Mouse (Mus musculus) forebrain, embryonic 11.5 days (tissue): ENCODE data around the gene Hlcs. TPM values are rescaled to one million over a fixed set of nuclear protein-coding genes. Genes with fewer than 3 reads are reported as not detected.

Source experiments
- ATAC-seq: fragments of 200-750 bp; cut with Nextera tagmentation; replicated peaks from 2 replicates; pipeline ENCODE4 v1.8.0; 2017; ENCODE audit warnings: moderate TSS enrichment; ENCODE audit not compliant: low FRiP score
- DNase-seq: peaks from one replicate; pipeline ENCODE4 v3.0.0-alpha.2; 2017; ENCODE audit warnings: low spot score
- H3K27ac ChIP-seq: fragments of 300-500 bp; sonication (generic); 2 replicates; pipeline ENCODE4 v1.5.1; 2014; ENCODE audit warnings: low read depth, low read length
- H3K27me3 ChIP-seq: fragments of 300-500 bp; sonication (generic); 2 replicates; pipeline ENCODE4 v1.6.1; 2014; ENCODE audit warnings: mild to moderate bottlenecking, low read length, mixed read lengths; ENCODE audit not compliant: control insufficient read depth, insufficient read depth
- H3K36me3 ChIP-seq: fragments of 300-500 bp; sonication (generic); 2 replicates; pipeline ENCODE4 v1.6.1; 2014; ENCODE audit warnings: mild to moderate bottlenecking, low read length, moderate library complexity, mixed read lengths; ENCODE audit not compliant: control insufficient read depth, insufficient read depth
- H3K4me1 ChIP-seq: fragments of 300-500 bp; sonication (generic); replicated peaks from 2 replicates; pipeline ENCODE4 v1.6.1; 2014; ENCODE audit warnings: low read length, mixed read lengths; ENCODE audit not compliant: control insufficient read depth, insufficient read depth
- H3K4me2 ChIP-seq: fragments of 300-500 bp; sonication (generic); 2 replicates; pipeline ENCODE4 v1.6.1; 2014; ENCODE audit warnings: low read depth, mild to moderate bottlenecking, low read length, moderate library complexity, mixed read lengths; ENCODE audit not compliant: severe bottlenecking
- H3K4me3 ChIP-seq: fragments of 300-500 bp; sonication (generic); 2 replicates; pipeline ENCODE4 v1.5.1; 2014; ENCODE audit warnings: low read depth, low read length
- H3K9ac ChIP-seq: fragments of 300-500 bp; sonication (generic); 2 replicates; pipeline ENCODE4 v1.6.1; 2014; ENCODE audit warnings: low read length
- H3K9me3 ChIP-seq: fragments of 300-500 bp; sonication (generic); 2 replicates; pipeline ENCODE4 v1.6.1; 2016; ENCODE audit warnings: low read length, mixed read lengths; ENCODE audit not compliant: control insufficient read depth
- whole genome bisulfite sequencing: fragments of 180-500 bp; shearing (Covaris S2); extraction: QIAGEN DNeasy Blood & Tissue Kit; methylation state at CpG from one replicate; pipeline ENCODE4 v1.1.7; 2014; 5-methylcytosine and 5-hydroxymethylcytosine counted together
- polyA plus RNA-seq: library from polyadenylated mRNA; unstranded; fragments of >200 nt; fragmentation: Nextera tagmentation; extraction: Ambion mirVana; gene quantifications from 2 replicates; pipeline ENCODE4 v1.2.1, GENCODE M21; 2014

The Hlcs gene
- polyA plus RNA-seq, 1 experiment from 2014 or later: 13.8 TPM

DNA sequence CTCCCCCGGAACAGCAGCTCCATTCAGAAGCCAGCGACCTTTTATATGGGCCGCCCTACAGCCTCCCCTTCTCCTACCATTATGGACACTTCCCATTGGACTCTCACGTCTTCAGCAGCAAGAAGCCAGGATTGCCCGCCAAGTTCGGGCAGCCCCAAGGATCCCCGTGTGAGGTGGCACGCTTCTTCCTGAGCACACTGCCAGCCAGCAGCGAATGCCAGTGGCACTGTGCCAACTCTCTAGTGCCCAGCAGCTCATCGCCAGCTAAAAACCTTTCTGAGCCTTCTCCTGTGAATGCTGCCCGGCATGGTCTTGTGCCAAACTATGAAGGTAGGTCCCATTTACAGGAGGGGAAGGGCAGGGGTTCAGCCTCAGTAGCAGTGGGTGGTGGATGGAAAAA is 190.1 kb downstream of the Hlcs start:
- no peak overlapping the region for H3K9ac ChIP-seq
- ATAC-seq (no peak), DNase-seq (peak; percentile 49)
- 87% methylated on average over 11 of the region's 11 CpGs for WGBS
- H3K27ac ChIP-seq: no peak overlapping the region
- no peaks in the 10 kb centered on the region for H3K36me3 ChIP-seq
- H3K4me1 ChIP-seq: peaks cover 9% of the 10 kb centered on the region; the same call in 1 of the 2 replicates
- H3K4me2 ChIP-seq: no peak overlapping the region
- H3K27me3 ChIP-seq: peaks cover 42% of the 10 kb centered on the region
- no peaks in the 10 kb centered on the region for H3K9me3 ChIP-seq
- H3K4me3 ChIP-seq: no peak overlapping the region

DNA sequence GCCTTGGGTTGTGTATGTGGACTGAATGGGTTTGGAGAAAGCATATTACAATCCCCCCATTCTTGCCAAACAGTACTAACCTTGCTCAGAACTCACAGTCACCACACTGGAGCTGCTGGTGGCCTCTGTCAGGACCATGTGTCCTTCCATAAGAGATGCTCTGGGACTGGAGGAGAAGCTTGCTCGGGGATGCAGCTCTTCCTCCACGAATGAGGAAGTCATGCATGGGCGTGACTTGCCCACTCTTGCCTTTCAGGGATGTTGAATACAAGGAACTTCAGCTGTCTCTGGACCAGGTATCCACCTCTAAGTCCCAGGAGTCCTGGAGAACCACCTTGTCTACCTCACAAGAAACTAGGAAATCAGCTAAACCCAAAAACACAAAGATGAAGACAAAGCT is 191.0 kb downstream of the Hlcs start:
- H3K4me3 ChIP-seq: no peak overlapping the region
- no peak overlapping the region for H3K27ac ChIP-seq
- DNase-seq (no peak), ATAC-seq (no peak)
- 91% methylated on average over 3 of the region's 3 CpGs for WGBS
- H3K27me3 ChIP-seq: peaks cover 42% of the 10 kb centered on the region
- H3K9ac ChIP-seq: no peak overlapping the region
- no peak overlapping the region for H3K4me2 ChIP-seq
- peaks cover 9% of the 10 kb centered on the region; the same call in 1 of the 2 replicates for H3K4me1 ChIP-seq
- H3K9me3 ChIP-seq: no peaks in the 10 kb centered on the region
- no peaks in the 10 kb centered on the region for H3K36me3 ChIP-seq

DNA sequence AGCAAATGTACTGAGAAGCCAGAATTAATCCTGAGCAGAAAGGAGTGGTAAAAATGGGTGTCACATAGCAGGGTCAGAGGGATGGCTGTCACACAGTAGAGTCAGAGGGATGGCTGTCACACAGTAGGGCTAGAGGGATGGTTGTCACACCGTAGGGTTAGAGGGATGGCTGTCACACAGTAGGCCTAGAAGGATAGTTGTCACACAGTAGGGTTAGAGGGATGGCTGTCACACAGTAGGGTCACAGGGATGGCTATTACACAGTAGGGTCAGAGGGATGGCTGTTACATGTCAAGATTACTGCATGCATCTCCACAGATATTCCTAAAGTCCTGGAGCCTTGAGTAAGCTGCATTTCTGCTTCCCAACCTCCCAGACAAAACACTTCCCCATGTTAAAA is 195.0 kb downstream of the Hlcs start:
- no peak overlapping the region for H3K4me3 ChIP-seq
- DNase-seq (no peak), ATAC-seq (no peak)
- H3K4me1 ChIP-seq: no peaks in the 10 kb centered on the region
- no peaks in the 10 kb centered on the region for H3K9me3 ChIP-seq
- no peak overlapping the region for H3K9ac ChIP-seq
- no peaks in the 10 kb centered on the region for H3K36me3 ChIP-seq
- no peak overlapping the region for H3K4me2 ChIP-seq
- peaks cover 11% of the 10 kb centered on the region for H3K27me3 ChIP-seq
- no peak overlapping the region for H3K27ac ChIP-seq
- 100% methylated on average over 1 of the region's 1 CpGs for WGBS

DNA sequence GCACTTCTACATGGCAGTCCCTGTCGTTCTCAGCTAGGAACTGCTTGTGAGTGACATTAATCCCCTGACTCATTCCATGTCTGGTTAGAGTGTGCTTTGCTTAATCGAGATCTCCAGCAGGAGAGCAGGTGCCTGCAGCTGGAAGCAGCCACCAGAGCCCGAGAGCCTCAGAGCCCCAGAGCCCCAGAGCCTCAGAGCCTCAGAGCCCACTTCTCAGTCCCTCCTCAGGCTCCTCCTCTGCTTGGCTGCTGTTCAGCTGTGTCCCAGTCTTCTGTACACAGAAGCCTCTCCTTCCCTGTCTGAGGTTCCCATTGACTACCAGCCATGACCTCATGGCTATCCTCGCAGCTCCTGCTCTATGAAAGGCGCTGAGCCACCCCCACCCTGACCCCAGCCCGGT is 196.0 kb downstream of the Hlcs start:
- WGBS: 65% methylated on average over 6 of the region's 6 CpGs
- H3K4me2 ChIP-seq: no peak overlapping the region
- ATAC-seq: no peak
- no peaks in the 10 kb centered on the region for H3K4me1 ChIP-seq
- peaks cover 3% of the 10 kb centered on the region for H3K27me3 ChIP-seq
- no peak overlapping the region for H3K4me3 ChIP-seq
- no peak overlapping the region for H3K9ac ChIP-seq
- H3K27ac ChIP-seq: no peak overlapping the region
- H3K9me3 ChIP-seq: no peaks in the 10 kb centered on the region
- H3K36me3 ChIP-seq: no peaks in the 10 kb centered on the region
- DNase-seq: no peak

DNA sequence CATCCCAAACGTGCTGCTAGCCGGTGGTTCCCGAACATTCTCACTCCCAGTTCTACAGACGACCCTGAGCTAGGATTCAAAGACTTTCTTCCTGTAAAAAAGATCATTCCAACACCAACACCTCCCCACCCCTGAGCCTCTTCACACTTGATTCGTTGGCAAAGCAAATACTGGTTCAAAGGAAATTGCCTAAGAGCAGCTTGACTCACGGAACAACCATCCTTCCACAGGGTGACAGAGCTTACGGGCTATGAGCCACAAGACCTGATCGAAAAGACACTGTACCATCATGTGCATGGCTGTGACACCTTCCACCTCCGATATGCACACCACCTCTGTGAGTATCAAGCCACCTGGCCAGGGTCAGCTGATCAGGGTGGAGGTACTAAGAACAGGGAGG is 198.7 kb downstream of the Hlcs start:
- H3K36me3 ChIP-seq: no peaks in the 10 kb centered on the region
- H3K9ac ChIP-seq: no peak overlapping the region
- no peak overlapping the region for H3K4me3 ChIP-seq
- H3K4me2 ChIP-seq: no peak overlapping the region
- no peak for ATAC-seq
- 82% methylated on average over 9 of the region's 9 CpGs for WGBS
- DNase-seq: no peak
- no peaks in the 10 kb centered on the region; the same call in 1 of the 2 replicates for H3K27me3 ChIP-seq
- H3K27ac ChIP-seq: no peak overlapping the region
- H3K9me3 ChIP-seq: no peaks in the 10 kb centered on the region
- H3K4me1 ChIP-seq: no peaks in the 10 kb centered on the region

DNA sequence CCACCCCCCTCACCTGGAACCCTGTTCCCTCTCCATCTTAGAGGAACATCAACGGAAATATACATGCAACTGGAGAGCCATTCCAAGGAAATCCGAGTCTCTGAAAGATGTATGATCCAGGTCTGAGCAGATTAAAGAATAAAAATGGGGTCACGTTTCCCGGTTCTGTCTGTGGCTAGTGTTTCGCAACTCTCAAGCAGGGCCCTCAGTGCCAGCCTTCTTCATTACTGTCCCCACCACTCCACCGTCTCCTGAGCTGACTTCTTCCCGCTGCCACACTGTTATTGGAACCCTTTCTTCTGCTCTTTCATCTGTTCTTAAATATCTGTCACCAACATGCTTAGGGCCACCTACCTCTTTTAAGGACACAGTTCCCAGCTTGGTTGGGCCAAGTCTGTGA is 200.2 kb downstream of the Hlcs start:
- no peaks in the 10 kb centered on the region; the same call in 1 of the 2 replicates for H3K27me3 ChIP-seq
- 85% methylated on average over 7 of the region's 7 CpGs for WGBS
- ATAC-seq: no peak

DNA sequence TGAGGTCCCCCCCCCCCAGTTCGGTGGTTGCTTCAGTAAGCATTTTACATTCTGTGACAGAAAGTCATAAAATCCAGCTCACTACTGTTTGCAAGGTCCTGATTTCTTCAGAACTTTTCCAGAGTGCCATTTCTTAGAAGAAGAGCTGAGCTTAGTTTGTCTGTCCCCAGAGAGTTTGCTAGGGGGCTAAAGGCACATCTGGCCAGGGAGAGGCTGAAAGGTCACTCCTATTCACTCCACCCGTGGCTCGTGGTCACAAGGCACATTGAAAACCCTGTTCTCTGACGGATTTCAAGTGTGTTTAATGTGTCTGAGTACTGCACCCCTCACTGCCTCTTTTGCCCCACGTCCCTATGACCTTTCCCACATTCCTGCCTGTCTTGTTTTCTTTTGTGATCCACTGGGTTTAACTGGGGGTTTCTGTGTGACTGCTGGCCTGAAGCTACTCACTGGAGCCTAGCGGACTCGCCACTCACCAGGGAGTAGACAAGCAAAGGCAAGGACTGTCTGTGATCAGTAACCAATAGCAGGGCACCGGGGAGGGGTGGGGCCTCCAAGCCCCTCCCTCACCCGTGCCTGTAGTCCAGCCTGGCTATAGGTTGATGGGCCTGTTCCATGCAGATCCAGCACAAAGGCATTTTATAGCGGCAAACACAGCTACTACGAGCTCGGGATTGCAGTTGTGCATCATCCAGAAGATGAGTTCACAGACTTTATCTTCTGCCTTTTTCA is 215.5 kb downstream of the Hlcs start:
- H3K27ac ChIP-seq: no peak overlapping the region
- peaks cover 52% of the 10 kb centered on the region for H3K27me3 ChIP-seq
- H3K9ac ChIP-seq: no peak overlapping the region
- peak; percentile 78 for ATAC-seq
- DNase-seq: peak; percentile 70
- H3K4me3 ChIP-seq: no peak overlapping the region
- H3K4me1 ChIP-seq: peaks cover 2% of the 10 kb centered on the region
- no peaks in the 10 kb centered on the region for H3K36me3 ChIP-seq
- H3K9me3 ChIP-seq: no peaks in the 10 kb centered on the region
- 2% methylated on average over 12 of the region's 12 CpGs for WGBS
- no peak overlapping the region for H3K4me2 ChIP-seq

More for the DNA sequence above, 200.2 kb downstream of the Hlcs start:
- Histone ChIP-seq H3K4me1 (no peaks in the 10 kb centered on the region), H3K4me2 (no peak overlapping the region), H3K27ac (no peak overlapping the region), H3K4me3 (no peak overlapping the region), H3K36me3 (no peaks in the 10 kb centered on the region), H3K9me3 (no peaks in the 10 kb centered on the region), H3K9ac (no peak overlapping the region)
- no peak for DNase-seq

DNA sequence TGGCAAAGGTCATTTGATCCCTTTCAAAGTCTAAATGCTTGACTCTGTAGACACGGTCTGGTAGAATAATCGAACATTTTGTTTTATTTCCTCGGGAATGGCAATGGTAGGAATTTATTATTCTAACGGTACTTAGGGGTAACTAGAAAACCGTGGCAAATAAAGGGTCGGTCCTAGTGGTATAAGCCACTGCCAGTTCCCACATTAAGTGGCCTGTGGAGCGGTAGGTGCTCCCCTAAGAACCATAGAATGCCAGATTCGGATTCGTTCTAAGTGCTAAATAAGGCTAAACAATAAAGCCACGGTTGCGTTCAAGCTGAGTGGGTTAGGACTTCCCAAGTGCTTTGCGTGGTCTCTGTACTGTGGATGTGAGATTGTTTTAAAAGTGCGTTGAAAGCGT is 216.9 kb downstream of the Hlcs start:
- ATAC-seq: no peak
- peaks cover 66% of the 10 kb centered on the region for H3K27me3 ChIP-seq
- no peaks in the 10 kb centered on the region for H3K36me3 ChIP-seq
- peaks cover 2% of the 10 kb centered on the region for H3K4me1 ChIP-seq
- WGBS: 2% methylated on average over 14 of the region's 14 CpGs
- H3K9ac ChIP-seq: no peak overlapping the region
- no peak for DNase-seq
- H3K9me3 ChIP-seq: no peaks in the 10 kb centered on the region
- H3K4me3 ChIP-seq: no peak overlapping the region
- H3K4me2 ChIP-seq: no peak overlapping the region
- no peak overlapping the region for H3K27ac ChIP-seq
